Mouse (Mus musculus): ENCODE data around the gene Ppp1r13l. TPM values are rescaled to one million over a fixed set of nuclear protein-coding genes. Genes with fewer than 3 reads are reported as not detected.

The Ppp1r13l gene
- polyA plus RNA-seq, 1 experiment from 2014 or later = 9.6 TPM

MicroRNA genes within 50 kb of the gene (microRNA counts, 519-probe panel; counts per million panel counts)
- not detected for microRNA mmu-miR-343

Small RNAs within 50 kb of the gene (microRNA-seq; reads per million reads assigned to microRNA genes)
- not detected for gene Mir343

Other genes starting within 250 kb of the Ppp1r13l start
- gene Gm4969, start 241.4 kb upstream of the Ppp1r13l start, polyA plus RNA-seq (2014; fragmentation: Nextera tagmentation; extraction: Ambion mirVana) = 4.6 and 5.7 TPM in 2 replicates
- gene Fbxo46, start 239.9 kb upstream of the Ppp1r13l start, polyA plus RNA-seq (2014; fragmentation: Nextera tagmentation; extraction: Ambion mirVana) = 9.1 and 9.5 TPM in 2 replicates
- 10.9 and 11.3 TPM in 2 replicates for gene Qpctl, start 210.5 kb upstream of the Ppp1r13l start, polyA plus RNA-seq (2014; fragmentation: Nextera tagmentation; extraction: Ambion mirVana)
- gene Snrpd2, start 210.0 kb upstream of the Ppp1r13l start, polyA plus RNA-seq (2014; fragmentation: Nextera tagmentation; extraction: Ambion mirVana) = 143 and 161 TPM in 2 replicates
- 1.1 and 1.9 TPM in 2 replicates for gene Gipr, start 193.6 kb upstream of the Ppp1r13l start, polyA plus RNA-seq (2014; fragmentation: Nextera tagmentation; extraction: Ambion mirVana)
- 4.1 and 4.8 TPM in 2 replicates for gene Eml2, start 183.3 kb upstream of the Ppp1r13l start, polyA plus RNA-seq (2014; fragmentation: Nextera tagmentation; extraction: Ambion mirVana)
- gene Gpr4, start 147.2 kb upstream of the Ppp1r13l start, polyA plus RNA-seq (2014; fragmentation: Nextera tagmentation; extraction: Ambion mirVana) = 1.4 and 2.0 TPM in 2 replicates
- 37.1 and 42.9 TPM in 2 replicates for gene Opa3, start 131.4 kb upstream of the Ppp1r13l start, polyA plus RNA-seq (2014; fragmentation: Nextera tagmentation; extraction: Ambion mirVana)
- gene Vasp, start 87.9 kb upstream of the Ppp1r13l start, polyA plus RNA-seq (2014; fragmentation: Nextera tagmentation; extraction: Ambion mirVana) = 48.1 and 64.9 TPM in 2 replicates
- gene Ppm1n, start 79.7 kb upstream of the Ppp1r13l start, polyA plus RNA-seq (2014; fragmentation: Nextera tagmentation; extraction: Ambion mirVana) = 0.15 TPM in 1 of 2 replicates, not detected in the other
- gene Rtn2, start 77.1 kb upstream of the Ppp1r13l start, polyA plus RNA-seq (2014; fragmentation: Nextera tagmentation; extraction: Ambion mirVana) = 11.7 and 13.9 TPM in 2 replicates
- gene Fosb, start 49.7 kb upstream of the Ppp1r13l start, polyA plus RNA-seq (2014; fragmentation: Nextera tagmentation; extraction: Ambion mirVana) = 0.07 TPM in 1 of 2 replicates, not detected in the other
- 86.0 and 92.8 TPM in 2 replicates for gene Ercc1, start 15.0 kb upstream of the Ppp1r13l start, polyA plus RNA-seq (2014; fragmentation: Nextera tagmentation; extraction: Ambion mirVana)
- 20.5 and 23.9 TPM in 2 replicates for gene Cd3eap, start 266 bp upstream of the Ppp1r13l start, polyA plus RNA-seq (2014; fragmentation: Nextera tagmentation; extraction: Ambion mirVana)
- 8.8 and 10.3 TPM in 2 replicates for gene Ercc2, start 22.3 kb downstream of the Ppp1r13l start, polyA plus RNA-seq (2014; fragmentation: Nextera tagmentation; extraction: Ambion mirVana)
- gene Klc3, start 44.4 kb downstream of the Ppp1r13l start, polyA plus RNA-seq (2014; fragmentation: Nextera tagmentation; extraction: Ambion mirVana) = 6.0 and 8.9 TPM in 2 replicates
- gene Ckm, start 45.0 kb downstream of the Ppp1r13l start, polyA plus RNA-seq (2014; fragmentation: Nextera tagmentation; extraction: Ambion mirVana) = 1.7 and 3.2 TPM in 2 replicates
- gene Mark4, start 99.1 kb downstream of the Ppp1r13l start, polyA plus RNA-seq (2014; fragmentation: Nextera tagmentation; extraction: Ambion mirVana) = 8.6 and 9.7 TPM in 2 replicates
- gene Exoc3l2, start 103.6 kb downstream of the Ppp1r13l start, polyA plus RNA-seq (2014; fragmentation: Nextera tagmentation; extraction: Ambion mirVana) = 0.55 and 1.2 TPM in 2 replicates
- gene Bloc1s3, start 148.6 kb downstream of the Ppp1r13l start, polyA plus RNA-seq (2014; fragmentation: Nextera tagmentation; extraction: Ambion mirVana) = 0.74 and 1.3 TPM in 2 replicates
- gene Trappc6a, start 148.6 kb downstream of the Ppp1r13l start, polyA plus RNA-seq (2014; fragmentation: Nextera tagmentation; extraction: Ambion mirVana) = 83.4 and 89.0 TPM in 2 replicates
- not detected in 2 replicates for gene Nkpd1, start 158.1 kb downstream of the Ppp1r13l start, polyA plus RNA-seq (2014; fragmentation: Nextera tagmentation; extraction: Ambion mirVana)
- gene Ppp1r37, start 203.3 kb downstream of the Ppp1r13l start, polyA plus RNA-seq (2014; fragmentation: Nextera tagmentation; extraction: Ambion mirVana) = 6.3 and 7.1 TPM in 2 replicates
- gene Zfp296, start 217.5 kb downstream of the Ppp1r13l start, polyA plus RNA-seq (2014; fragmentation: Nextera tagmentation; extraction: Ambion mirVana) = 1.2 and 2.1 TPM in 2 replicates
- gene Gemin7, start 217.8 kb downstream of the Ppp1r13l start, polyA plus RNA-seq (2014; fragmentation: Nextera tagmentation; extraction: Ambion mirVana) = 163 and 180 TPM in 2 replicates
- gene Clasrp, start 244.7 kb downstream of the Ppp1r13l start, polyA plus RNA-seq (2014; fragmentation: Nextera tagmentation; extraction: Ambion mirVana) = 38.6 and 44.8 TPM in 2 replicates

All from stomach, embryonic 14.5 days (tissue).